Comparison of ENCODE assay signal across 10 mouse cellular contexts in genomic region chr15:80025615-80026014, GRCm38 (mm10). TPM values are rescaled to one million over a fixed set of nuclear protein-coding genes. Genes with fewer than 3 reads are reported as not detected.
DNase-seq lines count a peak whose midpoint lies in the region; ATAC-seq lines count a peak whose summit lies in the region.
"Had no signal": no experiment of that assay in that cellular context is flagged by ENCODE, and none has a peak within 500 bp of the region (broad histone marks: within the 10 kb centered on the region; RNA-seq: fewer than 3 reads in every experiment).

No protein-coding gene starts in this region.

- H3K4me2 ChIP-seq in heart, embryonic 12.5 days: no peak overlapping the region
- H3K4me2 ChIP-seq in heart, embryonic 11.5 days: no peak overlapping the region
- no peak overlapping the region for H3K4me2 ChIP-seq in midbrain, embryonic 16.5 days (ENCODE audit: low read length)

- no peak for DNase-seq in midbrain, embryonic 10.5 days (ENCODE audit: low spot score)
- DNase-seq in naive thymus-derived CD4-positive, alpha-beta T cell, adult 2 months (ENCODE audit: low read depth): peak; percentile 62
- no peak for DNase-seq in ovary, postnatal 10 days (ENCODE audit: low spot score)
- no peak for DNase-seq in limb, embryonic 10.5 days (ENCODE audit: low spot score)
- DNase-seq: cerebellum, adult 2 months had no signal

- H3K36me3 ChIP-seq in heart, embryonic 12.5 days: no peaks in the 10 kb centered on the region
- no peaks in the 10 kb centered on the region for H3K36me3 ChIP-seq in heart, embryonic 11.5 days (ENCODE audit: control insufficient read depth, insufficient read depth, low read length)
- H3K36me3 ChIP-seq in midbrain, embryonic 10.5 days: no peaks in the 10 kb centered on the region
- H3K36me3 ChIP-seq in midbrain, embryonic 16.5 days (ENCODE audit: control insufficient read depth, insufficient read depth, low read length): no peaks in the 10 kb centered on the region
- no peaks in the 10 kb centered on the region for H3K36me3 ChIP-seq in limb, embryonic 10.5 days

- 0 out of 2 replicates have a peak overlapping the region, but pooled peaks have one; percentile 82 for H3K27ac ChIP-seq in heart, embryonic 12.5 days (ENCODE audit: poor library complexity, severe bottlenecking)
- no peak overlapping the region for H3K27ac ChIP-seq in heart, embryonic 11.5 days (ENCODE audit: low read depth, low read length)
- peak overlapping the region; percentile 19; the same call in 1 of the 2 replicates for H3K27ac ChIP-seq in midbrain, embryonic 10.5 days (replicated peaks)
- no peak overlapping the region for H3K27ac ChIP-seq in midbrain, embryonic 16.5 days (ENCODE audit: low read length)
- H3K27ac ChIP-seq in limb, embryonic 10.5 days: no peak overlapping the region

- H3K9me3 ChIP-seq in heart, embryonic 12.5 days (replicated peaks): no peaks in the 10 kb centered on the region
- H3K9me3 ChIP-seq in heart, embryonic 11.5 days (replicated peaks; ENCODE audit: control insufficient read depth, low read length): no peaks in the 10 kb centered on the region
- H3K9me3 ChIP-seq in midbrain, embryonic 10.5 days (replicated peaks): no peaks in the 10 kb centered on the region
- no peaks in the 10 kb centered on the region for H3K9me3 ChIP-seq in midbrain, embryonic 16.5 days (replicated peaks; ENCODE audit: control insufficient read depth, low read length, poor library complexity, severe bottlenecking)
- no peaks in the 10 kb centered on the region for H3K9me3 ChIP-seq in limb, embryonic 10.5 days (replicated peaks)

- no peak for ATAC-seq in heart, embryonic 12.5 days (ENCODE audit: insufficient number of reproducible peaks, low FRiP score)
- ATAC-seq in heart, embryonic 11.5 days (replicated peaks; ENCODE audit: insufficient number of reproducible peaks, low FRiP score, low TSS enrichment): no peak
- no peak for ATAC-seq in midbrain, embryonic 16.5 days
- peak; percentile 80 for ATAC-seq in activated CD4-positive, CD25-positive, alpha-beta regulatory T cell, adult 4 months

- H3K4me3 ChIP-seq in heart, embryonic 12.5 days: no peak overlapping the region
- H3K4me3 ChIP-seq in heart, embryonic 11.5 days (ENCODE audit: low read depth, low read length): no peak overlapping the region
- H3K4me3 ChIP-seq in midbrain, embryonic 10.5 days: no peak overlapping the region
- no peak overlapping the region for H3K4me3 ChIP-seq in midbrain, embryonic 16.5 days (ENCODE audit: low read depth, low read length)
- no peak overlapping the region for H3K4me3 ChIP-seq in limb, embryonic 10.5 days
- H3K4me3 ChIP-seq: erythroblast, embryonic 14.5 days had no signal

- peaks cover 44% of the 10 kb centered on the region for H3K4me1 ChIP-seq in heart, embryonic 12.5 days (replicated peaks)
- peaks cover 26% of the 10 kb centered on the region for H3K4me1 ChIP-seq in heart, embryonic 11.5 days (ENCODE audit: control insufficient read depth, insufficient read depth, low read length)
- H3K4me1 ChIP-seq in midbrain, embryonic 10.5 days: peaks cover 29% of the 10 kb centered on the region
- peaks cover 13% of the 10 kb centered on the region for H3K4me1 ChIP-seq in midbrain, embryonic 16.5 days (ENCODE audit: control insufficient read depth, insufficient read depth, low read length)
- peaks cover 24% of the 10 kb centered on the region for H3K4me1 ChIP-seq in limb, embryonic 10.5 days

- WGBS in heart, embryonic 12.5 days: 43% methylated on average over 7 of the region's 7 CpGs
- 43% methylated on average over 7 of the region's 7 CpGs for WGBS in heart, embryonic 11.5 days (ENCODE audit: insufficient replicate concordance)
- WGBS in midbrain, embryonic 10.5 days: 69% methylated on average over 7 of the region's 7 CpGs
- 49% methylated on average over 7 of the region's 7 CpGs for WGBS in midbrain, embryonic 16.5 days
- 73% methylated on average over 7 of the region's 7 CpGs for WGBS in limb, embryonic 10.5 days

- H3K27me3 ChIP-seq in heart, embryonic 12.5 days (replicated peaks): no peaks in the 10 kb centered on the region
- H3K27me3 ChIP-seq in heart, embryonic 11.5 days (ENCODE audit: control insufficient read depth, insufficient read depth, low read length): no peaks in the 10 kb centered on the region
- H3K27me3 ChIP-seq in midbrain, embryonic 10.5 days (ENCODE audit: low read depth, poor library complexity, severe bottlenecking): no peaks in the 10 kb centered on the region
- no peaks in the 10 kb centered on the region for H3K27me3 ChIP-seq in midbrain, embryonic 16.5 days (ENCODE audit: control insufficient read depth, insufficient read depth, low read depth, low read length)
- H3K27me3 ChIP-seq in limb, embryonic 10.5 days (ENCODE audit: low read depth, poor library complexity, severe bottlenecking): peaks cover 10% of the 10 kb centered on the region; the same call in 1 of the 2 replicates

- no peak overlapping the region for H3K9ac ChIP-seq in heart, embryonic 12.5 days
- no peak overlapping the region for H3K9ac ChIP-seq in heart, embryonic 11.5 days (ENCODE audit: low read depth, low read length)
- H3K9ac ChIP-seq in midbrain, embryonic 16.5 days (ENCODE audit: low read depth, low read length): no peak overlapping the region

RNA-seq across cellular contexts. Expression of gene Pdgfb, which starts 10.8 kb away (rescaled TPM):
- polyA plus RNA-seq in heart, embryonic 12.5 days (2016; fragmentation: Nextera tagmentation; extraction: Ambion mirVana): 1.7 and 2.3 TPM in 2 replicates
- 1.3 and 2.0 TPM in 2 replicates for polyA plus RNA-seq in heart, embryonic 11.5 days (2014; fragmentation: Nextera tagmentation; extraction: Ambion mirVana)
- 1.4 and 1.7 TPM in 2 replicates for polyA plus RNA-seq in midbrain, embryonic 10.5 days (2016; fragmentation: Nextera tagmentation; extraction: Ambion mirVana)
- 4.3 and 6.8 TPM in 2 replicates for polyA plus RNA-seq in midbrain, embryonic 16.5 days (2015; fragmentation: Nextera tagmentation; extraction: Ambion mirVana)
- polyA plus RNA-seq in activated CD4-positive, CD25-positive, alpha-beta regulatory T cell, adult 4 months (2017; shearing (Covaris generic)): 1 to 10 TPM in 1 of 2 experiments, under 1 TPM in 1; 0.68 to 1.1 TPM
- 1.5 and 2.0 TPM in 2 replicates for polyA plus RNA-seq in limb, embryonic 10.5 days (2016; fragmentation: Nextera tagmentation; extraction: Ambion mirVana)

RNA-seq across cellular contexts. Expression of gene Cbx7, which starts 54.7 kb away (rescaled TPM):
- 1.4 and 1.7 TPM in 2 replicates for polyA plus RNA-seq in heart, embryonic 12.5 days (2016; fragmentation: Nextera tagmentation; extraction: Ambion mirVana)
- 0.72 and 1.1 TPM in 2 replicates for polyA plus RNA-seq in heart, embryonic 11.5 days (2014; fragmentation: Nextera tagmentation; extraction: Ambion mirVana)
- polyA plus RNA-seq in midbrain, embryonic 10.5 days (2016; fragmentation: Nextera tagmentation; extraction: Ambion mirVana): 2.9 and 3.5 TPM in 2 replicates
- polyA plus RNA-seq in midbrain, embryonic 16.5 days (2015; fragmentation: Nextera tagmentation; extraction: Ambion mirVana): 4.8 and 5.0 TPM in 2 replicates
- polyA plus RNA-seq in activated CD4-positive, CD25-positive, alpha-beta regulatory T cell, adult 4 months (2017; shearing (Covaris generic)): 10 to 100 TPM; 21.9 to 30.3 TPM
- 1.1 and 1.3 TPM in 2 replicates for polyA plus RNA-seq in limb, embryonic 10.5 days (2016; fragmentation: Nextera tagmentation; extraction: Ambion mirVana)

Comparison
In these comparisons a context has a peak if more than half of its experiments do, and no peak if none do; other contexts are left out.
1. H3K27ac ChIP-seq: peak in heart, embryonic 12.5 days (single experiment) and midbrain, embryonic 10.5 days (single experiment); none in heart, embryonic 11.5 days (single experiment), midbrain, embryonic 16.5 days (single experiment) and limb, embryonic 10.5 days (single experiment).